Mouse (Mus musculus): ENCODE results near the gene Rtn4r. TPM values are rescaled to one million over a fixed set of nuclear protein-coding genes. Genes with fewer than 3 reads are reported as not detected.

Gene Rtn4r
- polyA plus RNA-seq, 1 experiment from 2014 or later = 3.6 TPM

DNA sequence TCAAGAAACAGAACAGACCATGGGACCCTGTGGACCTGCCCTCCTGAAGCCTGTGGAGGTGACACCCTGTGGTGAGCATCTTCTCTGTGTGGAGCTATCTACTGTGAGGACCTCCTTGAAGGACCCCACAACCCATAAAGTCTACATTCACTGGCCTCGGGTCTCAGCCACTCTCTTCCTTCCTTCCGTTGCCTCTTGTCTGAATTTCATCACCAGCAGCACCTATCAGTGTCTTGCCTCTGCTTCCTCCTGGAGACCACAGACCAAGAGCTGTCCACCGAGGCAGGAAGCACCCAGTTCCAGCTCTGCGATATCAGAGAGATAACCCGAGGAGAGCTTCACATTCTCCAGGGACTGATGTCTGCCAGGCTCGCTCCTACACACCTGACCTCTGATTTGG is 31.8 kb downstream of the Rtn4r start:
- Histone ChIP-seq H3K36me3 (ENCODE audit: control insufficient read depth, insufficient read depth, low read length) (no peaks in the 10 kb centered on the region), H3K27me3 (ENCODE audit: control insufficient read depth, insufficient read depth, low read length) (no peaks in the 10 kb centered on the region), H3K9ac (ENCODE audit: low read depth, low read length) (no peak overlapping the region), H3K27ac (ENCODE audit: low read depth, low read length) (no peak overlapping the region), H3K9me3 (ENCODE audit: control insufficient read depth, low read length) (no peaks in the 10 kb centered on the region), H3K4me3 (ENCODE audit: low read length) (no peak overlapping the region), H3K4me2 (replicated peaks; ENCODE audit: low read depth, low read length) (no peak overlapping the region), H3K4me1 (ENCODE audit: control insufficient read depth, insufficient read depth, low read length) (peaks cover 20% of the 10 kb centered on the region)
- WGBS = 85% methylated on average over 6 of the region's 6 CpGs
- no peak for ATAC-seq (ENCODE audit: low FRiP score, low TSS enrichment)

DNA sequence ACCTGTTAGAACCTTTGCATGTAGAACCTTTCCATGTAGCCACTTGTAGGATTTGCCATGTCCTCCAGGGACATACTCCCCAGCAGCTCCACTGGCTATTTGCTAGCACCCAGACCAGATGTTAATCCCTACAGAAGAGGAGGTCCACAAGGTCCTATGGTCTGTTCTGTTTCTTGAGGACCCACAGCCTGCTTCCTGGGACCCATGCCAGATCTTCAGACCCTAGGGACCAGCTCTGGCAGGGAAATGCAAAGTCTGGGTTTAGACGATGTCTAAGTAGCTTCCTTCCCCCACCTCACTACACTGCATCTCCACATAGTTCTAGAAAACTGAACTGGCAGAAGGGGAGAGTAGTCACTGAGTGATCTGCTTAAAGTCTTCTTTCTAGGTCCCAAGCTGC is 32.3 kb downstream of the Rtn4r start:
- Histone ChIP-seq H3K4me2 (replicated peaks; ENCODE audit: low read depth, low read length) (no peak overlapping the region), H3K9ac (ENCODE audit: low read depth, low read length) (no peak overlapping the region), H3K27ac (ENCODE audit: low read depth, low read length) (no peak overlapping the region), H3K9me3 (ENCODE audit: control insufficient read depth, low read length) (no peaks in the 10 kb centered on the region), H3K27me3 (ENCODE audit: control insufficient read depth, insufficient read depth, low read length) (no peaks in the 10 kb centered on the region), H3K4me1 (ENCODE audit: control insufficient read depth, insufficient read depth, low read length) (peaks cover 16% of the 10 kb centered on the region), H3K36me3 (ENCODE audit: control insufficient read depth, insufficient read depth, low read length) (no peaks in the 10 kb centered on the region), H3K4me3 (ENCODE audit: low read length) (no peak overlapping the region)
- ATAC-seq (ENCODE audit: low FRiP score, low TSS enrichment) = no peak
- WGBS = 64% methylated on average over 1 of the region's 1 CpGs

DNA sequence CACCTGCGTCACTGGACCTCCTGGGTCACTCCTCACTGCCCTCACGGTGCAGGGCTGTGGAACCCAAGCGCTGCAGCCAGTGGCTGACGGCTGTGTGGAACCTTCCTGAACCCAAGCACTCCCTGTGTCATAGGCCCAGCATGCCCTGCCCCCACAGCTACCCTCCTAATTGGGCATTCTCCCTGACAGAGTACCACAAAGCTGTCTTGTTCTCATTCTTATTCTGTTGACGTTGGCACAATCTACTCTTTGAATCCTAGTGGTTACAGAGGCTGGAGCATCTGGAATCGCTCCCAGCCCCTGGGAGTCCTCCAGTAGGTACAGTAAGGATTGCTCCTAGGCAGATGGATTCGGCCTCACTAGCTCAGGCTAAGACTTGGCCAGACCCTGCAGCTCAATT is 33.1 kb downstream of the Rtn4r start:
- no peak overlapping the region for H3K9ac ChIP-seq (ENCODE audit: low read depth, low read length)
- WGBS = 72% methylated on average over 7 of the region's 7 CpGs
- H3K27me3 ChIP-seq (ENCODE audit: control insufficient read depth, insufficient read depth, low read length) = no peaks in the 10 kb centered on the region
- H3K9me3 ChIP-seq (ENCODE audit: control insufficient read depth, low read length) = no peaks in the 10 kb centered on the region
- ATAC-seq (ENCODE audit: low FRiP score, low TSS enrichment) = no peak
- no peak overlapping the region for H3K27ac ChIP-seq (ENCODE audit: low read depth, low read length)
- no peak overlapping the region for H3K4me2 ChIP-seq (replicated peaks; ENCODE audit: low read depth, low read length)
- no peaks in the 10 kb centered on the region for H3K36me3 ChIP-seq (ENCODE audit: control insufficient read depth, insufficient read depth, low read length)
- H3K4me1 ChIP-seq (ENCODE audit: control insufficient read depth, insufficient read depth, low read length) = peaks cover 11% of the 10 kb centered on the region
- H3K4me3 ChIP-seq (ENCODE audit: low read length) = no peak overlapping the region

DNA sequence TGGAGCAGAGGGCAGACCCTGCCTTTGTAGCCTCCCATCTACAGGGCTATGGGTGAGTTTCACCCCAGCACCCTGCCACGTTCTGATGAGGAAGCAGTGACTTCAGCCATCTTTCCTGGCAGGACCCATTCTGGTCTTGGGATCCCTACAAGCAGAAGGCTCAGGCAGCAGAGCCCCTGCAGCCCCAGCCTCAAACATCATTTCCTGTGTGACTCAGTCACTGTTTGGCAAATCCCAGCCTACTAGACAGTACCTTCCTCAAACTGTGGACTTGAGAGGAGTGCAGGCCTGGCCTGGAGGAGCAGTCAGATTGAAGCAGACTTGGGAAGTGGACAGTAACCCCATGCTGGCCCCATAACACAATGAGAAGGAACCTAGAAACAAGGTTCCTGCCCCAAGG is 33.7 kb downstream of the Rtn4r start:
- peaks cover 11% of the 10 kb centered on the region for H3K4me1 ChIP-seq (ENCODE audit: control insufficient read depth, insufficient read depth, low read length)
- H3K27me3 ChIP-seq (ENCODE audit: control insufficient read depth, insufficient read depth, low read length) = no peaks in the 10 kb centered on the region
- ATAC-seq (ENCODE audit: low FRiP score, low TSS enrichment) = no peak
- H3K27ac ChIP-seq (ENCODE audit: low read depth, low read length) = no peak overlapping the region
- H3K9ac ChIP-seq (ENCODE audit: low read depth, low read length) = no peak overlapping the region
- 52% methylated on average over 1 of the region's 1 CpGs for WGBS
- H3K9me3 ChIP-seq (ENCODE audit: control insufficient read depth, low read length) = no peaks in the 10 kb centered on the region
- H3K36me3 ChIP-seq (ENCODE audit: control insufficient read depth, insufficient read depth, low read length) = no peaks in the 10 kb centered on the region
- no peak overlapping the region for H3K4me2 ChIP-seq (replicated peaks; ENCODE audit: low read depth, low read length)
- H3K4me3 ChIP-seq (ENCODE audit: low read length) = no peak overlapping the region

DNA sequence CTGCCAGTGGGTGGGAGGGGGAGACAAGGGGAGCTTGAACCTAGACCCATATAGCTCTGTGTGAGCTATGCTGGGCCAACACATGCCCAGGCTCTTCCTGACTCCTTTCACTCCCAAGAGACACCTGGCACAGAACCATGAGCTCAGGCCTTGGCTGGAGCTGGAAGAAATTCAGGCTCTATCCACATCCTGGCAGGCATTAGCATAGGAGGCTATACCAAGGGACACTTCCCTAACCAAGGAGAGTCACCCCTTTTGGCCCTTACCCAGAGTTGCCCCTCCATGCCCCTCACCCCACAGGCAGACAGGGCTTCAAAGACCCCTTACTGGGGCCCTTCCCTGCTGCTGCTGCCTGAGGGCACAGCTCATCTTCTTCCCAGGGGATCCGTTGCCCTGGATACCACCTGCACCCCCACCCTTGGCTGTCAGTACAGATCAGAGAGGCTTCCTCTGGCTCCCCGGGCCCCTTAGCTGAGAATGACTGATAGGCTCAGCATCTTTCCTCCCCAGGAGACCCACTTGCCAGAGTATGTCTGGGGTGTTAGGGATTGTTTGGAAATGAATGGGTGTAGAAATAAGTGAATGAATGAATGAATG is 37.3 kb downstream of the Rtn4r start:
- no peaks in the 10 kb centered on the region for H3K36me3 ChIP-seq (ENCODE audit: control insufficient read depth, insufficient read depth, low read length)
- H3K27ac ChIP-seq (ENCODE audit: low read depth, low read length) = no peak overlapping the region
- no peak overlapping the region for H3K9ac ChIP-seq (ENCODE audit: low read depth, low read length)
- WGBS = 45% methylated on average over 2 of the region's 2 CpGs
- no peak overlapping the region for H3K4me2 ChIP-seq (replicated peaks; ENCODE audit: low read depth, low read length)
- H3K4me1 ChIP-seq (ENCODE audit: control insufficient read depth, insufficient read depth, low read length) = peaks cover 4% of the 10 kb centered on the region; the same call in 1 of the 2 replicates
- H3K9me3 ChIP-seq (ENCODE audit: control insufficient read depth, low read length) = no peaks in the 10 kb centered on the region
- H3K4me3 ChIP-seq (ENCODE audit: low read length) = no peak overlapping the region
- H3K27me3 ChIP-seq (ENCODE audit: control insufficient read depth, insufficient read depth, low read length) = no peaks in the 10 kb centered on the region
- ATAC-seq (ENCODE audit: low FRiP score, low TSS enrichment) = no peak

DNA sequence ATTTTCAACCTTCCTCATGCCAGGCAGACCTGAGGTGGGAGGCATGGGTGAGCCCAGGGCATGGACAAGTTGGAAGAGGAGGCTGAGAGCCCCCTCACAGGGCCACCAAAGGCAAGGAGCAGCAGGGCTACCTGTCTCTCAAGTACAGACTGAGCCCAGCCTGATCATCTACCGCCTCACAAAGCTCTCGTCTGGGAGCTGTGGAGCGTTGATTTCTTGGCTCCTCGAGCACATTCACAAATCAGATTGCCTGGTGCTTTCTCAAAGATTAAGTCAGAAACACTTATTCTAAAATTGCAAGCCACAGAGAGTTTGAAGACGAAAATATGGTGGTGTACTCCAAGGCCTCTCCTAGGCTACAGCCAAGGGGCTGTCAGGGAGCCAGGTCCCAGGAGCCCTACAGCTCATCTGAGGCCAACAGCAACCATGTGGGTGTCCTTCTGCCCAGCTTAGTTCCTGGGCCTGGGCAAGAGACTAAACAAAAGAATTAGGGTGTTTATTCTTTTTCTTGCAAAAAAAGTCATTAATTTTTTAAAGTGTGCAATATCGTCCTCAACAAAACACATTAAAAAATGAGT is 39.3 kb downstream of the Rtn4r start:
- Histone ChIP-seq H3K4me1 (ENCODE audit: control insufficient read depth, insufficient read depth, low read length) (no peaks in the 10 kb centered on the region), H3K4me3 (ENCODE audit: low read length) (no peak overlapping the region), H3K27ac (ENCODE audit: low read depth, low read length) (no peak overlapping the region), H3K36me3 (ENCODE audit: control insufficient read depth, insufficient read depth, low read length) (no peaks in the 10 kb centered on the region), H3K9ac (ENCODE audit: low read depth, low read length) (no peak overlapping the region), H3K27me3 (ENCODE audit: control insufficient read depth, insufficient read depth, low read length) (no peaks in the 10 kb centered on the region), H3K9me3 (ENCODE audit: control insufficient read depth, low read length) (no peaks in the 10 kb centered on the region), H3K4me2 (replicated peaks; ENCODE audit: low read depth, low read length) (no peak overlapping the region)
- 67% methylated on average over 6 of the region's 6 CpGs for WGBS
- no peak for ATAC-seq (ENCODE audit: low FRiP score, low TSS enrichment)

DNA sequence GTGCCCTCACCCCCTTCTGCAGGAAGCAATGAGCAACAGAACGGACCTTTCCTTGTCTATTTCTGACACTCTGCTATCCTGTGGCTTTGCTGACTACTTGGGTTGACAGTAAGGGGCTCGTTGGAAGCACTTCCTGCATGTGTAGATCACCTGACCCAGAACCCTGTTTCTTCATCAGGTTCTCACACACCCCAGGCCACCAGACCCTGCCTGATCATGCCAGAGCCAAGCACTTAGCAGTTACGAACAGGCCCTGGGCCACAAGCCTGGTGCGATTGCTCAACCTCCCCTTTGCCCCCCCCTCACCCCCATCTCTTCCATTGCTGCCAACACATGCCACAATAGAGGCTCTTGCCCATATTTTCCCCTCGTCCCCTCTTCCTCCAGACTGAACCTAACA is 41.7 kb downstream of the Rtn4r start:
- Histone ChIP-seq H3K36me3 (ENCODE audit: control insufficient read depth, insufficient read depth, low read length) (no peaks in the 10 kb centered on the region), H3K9me3 (ENCODE audit: control insufficient read depth, low read length) (no peaks in the 10 kb centered on the region)
- ATAC-seq (ENCODE audit: low FRiP score, low TSS enrichment) = no peak

DNA sequence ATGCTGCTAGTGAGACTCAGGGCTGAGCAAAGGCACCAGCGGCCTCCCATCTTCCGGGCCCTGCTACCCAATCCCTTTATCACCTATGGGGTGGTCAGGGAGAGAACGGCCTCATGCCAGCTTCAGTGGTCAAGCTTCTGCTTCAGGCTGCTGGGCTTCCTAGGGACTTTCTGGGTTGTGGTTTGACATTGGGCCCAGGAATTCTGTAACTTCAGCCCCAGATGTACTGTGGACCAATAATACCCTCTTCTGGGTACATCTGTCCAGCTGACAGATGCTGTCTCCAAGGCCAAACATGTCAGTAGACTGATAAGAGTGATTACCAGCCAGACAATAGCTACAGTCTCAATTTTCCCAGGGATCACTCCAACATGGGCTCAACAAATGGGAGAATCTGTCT is 42.3 kb downstream of the Rtn4r start:
- Histone ChIP-seq H3K36me3 (ENCODE audit: control insufficient read depth, insufficient read depth, low read length) (no peaks in the 10 kb centered on the region), H3K9ac (ENCODE audit: low read depth, low read length) (no peak overlapping the region), H3K4me2 (replicated peaks; ENCODE audit: low read depth, low read length) (no peak overlapping the region), H3K9me3 (ENCODE audit: control insufficient read depth, low read length) (no peaks in the 10 kb centered on the region), H3K27ac (ENCODE audit: low read depth, low read length) (no peak overlapping the region), H3K4me1 (ENCODE audit: control insufficient read depth, insufficient read depth, low read length) (no peaks in the 10 kb centered on the region), H3K4me3 (ENCODE audit: low read length) (no peak overlapping the region), H3K27me3 (ENCODE audit: control insufficient read depth, insufficient read depth, low read length) (no peaks in the 10 kb centered on the region)
- 94% methylated on average over 3 of the region's 3 CpGs for WGBS
- ATAC-seq (ENCODE audit: low FRiP score, low TSS enrichment) = no peak

More for the DNA sequence above, 41.7 kb downstream of the Rtn4r start:
- Histone ChIP-seq H3K27ac (ENCODE audit: low read depth, low read length) (no peak overlapping the region), H3K4me1 (ENCODE audit: control insufficient read depth, insufficient read depth, low read length) (no peaks in the 10 kb centered on the region), H3K9ac (ENCODE audit: low read depth, low read length) (no peak overlapping the region), H3K4me3 (ENCODE audit: low read length) (no peak overlapping the region), H3K4me2 (replicated peaks; ENCODE audit: low read depth, low read length) (no peak overlapping the region), H3K27me3 (ENCODE audit: control insufficient read depth, insufficient read depth, low read length) (no peaks in the 10 kb centered on the region)
- 81% methylated on average over 5 of the region's 5 CpGs for WGBS

DNA sequence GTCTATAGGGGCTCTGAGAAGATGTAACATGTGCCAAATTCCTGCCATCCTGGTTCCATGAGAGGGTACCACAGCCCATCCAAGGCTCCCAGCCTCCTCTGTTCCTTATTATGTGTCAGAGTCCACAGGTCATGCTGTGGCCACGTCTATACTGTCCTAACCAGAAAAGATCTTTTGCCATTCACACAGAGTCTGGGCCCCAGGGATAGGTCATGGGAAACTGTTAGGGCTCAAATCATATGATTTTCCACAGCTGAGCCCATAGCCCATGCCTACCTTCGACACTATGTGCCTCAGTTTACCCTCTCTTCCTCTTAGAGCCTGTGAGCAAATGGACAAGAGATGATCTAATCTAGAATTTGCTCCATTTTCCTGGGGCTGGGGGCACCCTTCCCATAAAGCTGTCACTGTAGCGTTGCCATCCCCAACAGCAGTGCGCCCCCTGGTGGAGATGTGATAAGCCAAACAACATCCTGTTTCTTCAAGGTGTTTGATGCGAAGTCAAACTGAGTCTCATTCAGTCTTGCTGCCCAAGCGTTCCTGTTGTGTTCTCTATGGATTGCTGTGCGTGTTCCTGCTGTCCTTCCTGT is 44.9 kb downstream of the Rtn4r start:
- H3K36me3 ChIP-seq (ENCODE audit: control insufficient read depth, insufficient read depth, low read length) = no peaks in the 10 kb centered on the region
- no peaks in the 10 kb centered on the region for H3K9me3 ChIP-seq (ENCODE audit: control insufficient read depth, low read length)
- no peak overlapping the region for H3K4me3 ChIP-seq (ENCODE audit: low read length)
- 12% methylated on average over 7 of the region's 7 CpGs for WGBS
- H3K27ac ChIP-seq (ENCODE audit: low read depth, low read length) = no peak overlapping the region
- no peaks in the 10 kb centered on the region for H3K27me3 ChIP-seq (ENCODE audit: control insufficient read depth, insufficient read depth, low read length)
- peaks cover 4% of the 10 kb centered on the region; the same call in 1 of the 2 replicates for H3K4me1 ChIP-seq (ENCODE audit: control insufficient read depth, insufficient read depth, low read length)
- H3K9ac ChIP-seq (ENCODE audit: low read depth, low read length) = no peak overlapping the region
- no peak for ATAC-seq (ENCODE audit: low FRiP score, low TSS enrichment)
- no peak overlapping the region for H3K4me2 ChIP-seq (replicated peaks; ENCODE audit: low read depth, low read length)
